Mouse (Mus musculus) fat pad, adult 2 months (tissue): ENCODE data around the gene Aurkaip1.
"Not testable (repeated sequence)": the region's sequence is repeated elsewhere in the genome, so short reads cannot be mapped to it uniquely, and the experiment has no call there.

Experiments used
- DNase-seq: peaks from one replicate; pipeline ENCODE4 v3.0.0-alpha.2; 2011; ENCODE audit warnings: low read depth, low spot score; ENCODE audit errors: extremely low read depth

The Aurkaip1 gene

GRCm38 (mm10) chr4:155831205-155831766, at the start of gene Aurkaip1:
Gene Aurkaip1, plus strand, starts transcription at chr4:155831272.
- peak; percentile 56 for DNase-seq

- DNase-seq: no peak
Observed at GRCm38 (mm10) chr4:155783486-155784080, 47.5 kb upstream of the Aurkaip1 start.

GRCm38 (mm10) chr4:155784081-155784701, 46.9 kb upstream of the Aurkaip1 start:
- no peak for DNase-seq

GRCm38 (mm10) chr4:155785246-155785645, 45.8 kb upstream of the Aurkaip1 start:
- DNase-seq: no peak

GRCm38 (mm10) chr4:155785819-155786218, 45.3 kb upstream of the Aurkaip1 start, which contains the start of gene Tmem88b:
Gene Tmem88b, minus strand, starts transcription at chr4:155785874.
- no peak for DNase-seq

- no peak for DNase-seq
Observed at GRCm38 (mm10) chr4:155788300-155788699, 42.8 kb upstream of the Aurkaip1 start.

- DNase-seq: not testable (repeated sequence)
Observed at GRCm38 (mm10) chr4:155788833-155789232, 42.2 kb upstream of the Aurkaip1 start.

- no peak for DNase-seq
Observed at GRCm38 (mm10) chr4:155790021-155790489, 41.0 kb upstream of the Aurkaip1 start, which contains the start of gene Ankrd65. Gene Ankrd65, plus strand, starts transcription at chr4:155790439.

- peak; percentile 75 for DNase-seq
Observed at GRCm38 (mm10) chr4:155790650-155791161, 40.4 kb upstream of the Aurkaip1 start.

- no peak for DNase-seq
Observed at GRCm38 (mm10) chr4:155791240-155791933, 39.7 kb upstream of the Aurkaip1 start.

GRCm38 (mm10) chr4:155793730-155794129, 37.3 kb upstream of the Aurkaip1 start:
- no peak for DNase-seq

- DNase-seq: no peak
Observed at GRCm38 (mm10) chr4:155802075-155802474, 29.0 kb upstream of the Aurkaip1 start.

- DNase-seq: no peak
Observed at GRCm38 (mm10) chr4:155802741-155803339, 28.2 kb upstream of the Aurkaip1 start, which contains the start of gene Mrpl20. Gene Mrpl20, plus strand, starts transcription at chr4:155802878.

GRCm38 (mm10) chr4:155803340-155804041, 27.6 kb upstream of the Aurkaip1 start:
- DNase-seq: no peak

GRCm38 (mm10) chr4:155807841-155808240, 23.2 kb upstream of the Aurkaip1 start:
- DNase-seq: no peak

- DNase-seq: peak; percentile 46
Observed at GRCm38 (mm10) chr4:155811929-155812664, 19.0 kb upstream of the Aurkaip1 start, which contains the start of gene Ccnl2. Gene Ccnl2, plus strand, starts transcription at chr4:155812489.

- no peak for DNase-seq
Observed at GRCm38 (mm10) chr4:155812665-155813181, 18.3 kb upstream of the Aurkaip1 start.

GRCm38 (mm10) chr4:155817533-155817932, 13.5 kb upstream of the Aurkaip1 start:
- no peak for DNase-seq

- DNase-seq: no peak
Observed at GRCm38 (mm10) chr4:155821025-155821424, 10.0 kb upstream of the Aurkaip1 start.
